Mouse (Mus musculus): ENCODE results near the gene Grid2. TPM values are rescaled to one million over a fixed set of nuclear protein-coding genes. Genes with fewer than 3 reads are reported as not detected.

Grid2 gene
- polyA plus RNA-seq, 1 experiment from 2014 or later, result 3.9 TPM

DNA sequence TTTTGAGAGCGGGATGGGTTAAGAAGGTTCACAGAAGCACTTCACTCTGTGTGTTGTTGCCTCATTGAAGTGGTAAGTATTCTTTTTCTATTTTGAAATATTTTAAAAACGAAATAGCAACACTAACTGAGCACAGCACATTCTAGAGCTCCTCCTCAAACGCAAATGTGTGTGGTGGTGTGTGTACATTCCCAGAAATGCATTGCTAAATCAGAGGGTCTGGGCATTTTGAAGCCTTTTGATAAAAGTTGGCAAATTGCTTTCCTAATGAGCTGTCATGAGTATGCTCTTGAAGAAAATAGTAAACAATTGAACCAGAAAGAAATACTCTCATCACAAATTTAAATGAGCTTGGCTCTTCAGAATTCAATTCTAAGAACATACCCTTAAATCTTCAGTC, 1325.7 kb downstream of the Grid2 start:
- Histone ChIP-seq H3K9ac (replicated peaks) (no peak overlapping the region), H3K4me3 (no peak overlapping the region), H3K4me1 (no peaks in the 10 kb centered on the region), H3K27ac (replicated peaks) (no peak overlapping the region), H3K27me3 (no peaks in the 10 kb centered on the region), H3K36me3 (no peaks in the 10 kb centered on the region), H3K4me2 (replicated peaks) (no peak overlapping the region), H3K9me3 (no peaks in the 10 kb centered on the region)
- no peak for ATAC-seq (replicated peaks)
- 54% methylated on average over 3 of the region's 3 CpGs for WGBS

DNA sequence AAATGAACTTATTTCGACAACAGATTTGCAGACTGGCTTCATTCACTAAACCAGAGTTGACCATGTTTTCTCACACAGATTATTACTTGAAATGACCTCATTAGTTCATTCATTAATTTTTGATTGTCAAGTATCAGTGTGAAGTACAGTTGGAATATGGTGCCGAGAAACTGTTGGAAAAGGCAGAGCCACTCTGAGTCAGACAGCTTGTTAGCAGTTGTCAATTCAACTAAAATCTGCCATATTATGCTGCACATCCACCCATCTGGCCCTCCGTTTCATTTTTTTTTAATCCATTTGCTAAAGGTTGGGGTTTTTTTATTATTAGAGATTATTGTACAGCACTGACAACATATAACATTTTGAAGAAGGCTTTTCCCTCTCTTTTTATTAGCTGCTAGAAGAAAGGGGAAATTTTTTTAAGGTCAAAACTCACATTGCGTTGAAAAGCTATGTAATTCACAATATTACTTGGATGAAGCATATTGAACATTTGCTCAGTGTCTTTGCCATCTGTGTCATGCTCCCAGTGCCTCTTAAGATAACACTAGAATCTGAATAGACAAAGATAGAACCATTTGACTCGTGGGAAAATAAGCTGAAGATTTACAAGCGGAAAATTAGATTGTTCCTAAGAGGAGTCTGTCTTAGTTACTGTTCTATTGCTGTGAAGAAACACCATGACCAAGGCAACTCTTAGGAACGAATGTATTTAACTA, 1333.0 kb downstream of the Grid2 start:
- H3K4me2 ChIP-seq (replicated peaks), result no peak overlapping the region
- no peak overlapping the region for H3K9ac ChIP-seq (replicated peaks)
- H3K27me3 ChIP-seq, result no peaks in the 10 kb centered on the region
- peak overlapping the region; percentile 71 for H3K27ac ChIP-seq (replicated peaks)
- peak; percentile 92 for ATAC-seq (replicated peaks)
- H3K36me3 ChIP-seq, result no peaks in the 10 kb centered on the region
- H3K4me3 ChIP-seq, result no peak overlapping the region
- H3K9me3 ChIP-seq, result no peaks in the 10 kb centered on the region
- H3K4me1 ChIP-seq, result no peaks in the 10 kb centered on the region
- 71% methylated on average over 7 of the region's 7 CpGs for WGBS

DNA sequence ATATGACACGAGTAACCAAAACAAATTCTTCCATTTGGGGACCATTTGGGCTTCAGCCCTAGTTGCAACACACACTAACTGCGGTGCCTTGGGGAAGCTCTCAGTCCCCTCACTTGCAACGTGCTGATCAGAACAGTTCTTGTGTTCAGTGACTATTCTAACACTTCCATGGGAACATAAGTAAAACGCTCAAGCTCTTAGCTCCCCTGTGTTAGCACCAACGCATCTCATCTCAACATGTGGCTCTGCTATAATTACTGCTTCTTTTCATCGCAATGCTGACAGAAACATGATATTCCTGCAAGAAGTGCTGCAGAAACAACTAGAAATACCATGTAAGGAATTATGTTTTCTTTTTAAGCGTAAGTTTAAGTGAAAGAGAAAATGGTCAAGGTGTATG, 1340.6 kb downstream of the Grid2 start:
- H3K27me3 ChIP-seq, result no peaks in the 10 kb centered on the region
- WGBS, result 75% methylated on average over 7 of the region's 7 CpGs
- H3K9me3 ChIP-seq, result no peaks in the 10 kb centered on the region
- ATAC-seq (replicated peaks), result no peak
- H3K4me3 ChIP-seq, result no peak overlapping the region
- no peak overlapping the region for H3K27ac ChIP-seq (replicated peaks)
- H3K36me3 ChIP-seq, result no peaks in the 10 kb centered on the region
- H3K9ac ChIP-seq (replicated peaks), result no peak overlapping the region
- no peaks in the 10 kb centered on the region for H3K4me1 ChIP-seq
- no peak overlapping the region for H3K4me2 ChIP-seq (replicated peaks)

DNA sequence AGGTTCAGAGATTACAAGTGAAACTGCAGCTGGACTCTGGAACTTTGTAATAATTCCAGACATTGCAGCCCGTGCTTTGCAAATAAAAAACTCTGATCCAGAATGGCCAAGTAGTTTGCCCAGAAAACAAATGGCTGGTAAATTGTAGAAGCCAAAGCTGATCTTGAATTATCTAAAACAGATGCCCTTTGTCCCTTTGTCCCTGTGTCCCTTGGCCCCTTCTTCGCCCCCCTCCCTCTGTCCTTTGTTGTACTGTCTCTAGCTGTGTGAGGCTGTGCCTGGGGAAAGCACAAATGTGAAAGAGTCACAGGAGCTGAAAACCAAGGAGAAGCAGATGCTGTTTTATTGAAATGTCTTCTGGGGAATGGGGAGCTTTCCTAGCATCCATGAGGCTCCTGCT, 1341.2 kb downstream of the Grid2 start:
- Histone ChIP-seq H3K4me3 (no peak overlapping the region), H3K4me1 (no peaks in the 10 kb centered on the region), H3K9me3 (no peaks in the 10 kb centered on the region), H3K4me2 (replicated peaks) (no peak overlapping the region), H3K9ac (replicated peaks) (no peak overlapping the region), H3K27me3 (no peaks in the 10 kb centered on the region), H3K36me3 (no peaks in the 10 kb centered on the region), H3K27ac (replicated peaks) (no peak overlapping the region)
- WGBS, result 57% methylated on average over 2 of the region's 2 CpGs
- ATAC-seq (replicated peaks), result no peak

DNA sequence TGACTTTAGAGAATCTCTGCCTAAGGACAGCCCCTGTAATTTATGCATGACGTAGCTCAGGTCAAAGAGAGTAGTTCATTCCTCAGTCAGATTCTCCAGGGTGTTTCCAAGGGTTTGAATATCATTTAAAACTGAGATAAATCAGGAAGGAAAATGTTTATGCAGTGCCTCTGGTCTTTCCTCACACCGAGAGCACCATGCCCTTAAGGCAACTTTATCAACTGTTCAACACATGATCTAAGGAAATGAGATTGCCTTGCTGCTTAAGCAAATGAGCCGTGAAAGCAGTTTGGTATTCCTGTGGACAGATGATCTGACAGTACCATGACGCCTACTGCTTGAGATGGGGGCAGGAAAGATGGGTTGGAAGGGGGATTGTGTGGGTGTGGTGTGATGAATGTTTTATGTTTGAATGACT, 1342.5 kb downstream of the Grid2 start:
- ATAC-seq (replicated peaks), result 0 out of 2 replicates have a peak, but pooled peaks have one; percentile 46
- H3K9me3 ChIP-seq, result no peaks in the 10 kb centered on the region

DNA sequence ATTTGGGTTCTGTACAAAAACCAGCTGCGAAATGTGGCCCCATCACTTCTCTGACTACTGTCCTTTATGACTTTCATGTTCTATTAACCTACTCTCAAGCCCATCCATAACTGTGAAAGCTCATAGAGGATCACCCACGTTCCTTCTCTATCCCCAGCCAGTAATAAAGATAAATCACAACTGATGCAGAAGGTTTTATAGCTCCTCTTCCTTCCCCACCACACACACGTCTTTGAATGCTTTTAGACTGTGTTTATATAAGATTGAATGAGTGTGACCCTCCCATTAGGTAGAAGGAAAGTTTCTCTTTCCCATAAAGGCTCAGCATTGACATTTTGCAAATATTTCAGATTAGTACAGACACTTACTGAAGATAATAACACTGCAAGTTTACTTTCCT, 1350.1 kb downstream of the Grid2 start:
- H3K9ac ChIP-seq (replicated peaks), result no peak overlapping the region
- WGBS, result 79% methylated on average over 3 of the region's 3 CpGs
- no peak for ATAC-seq (replicated peaks)
- H3K27me3 ChIP-seq, result no peaks in the 10 kb centered on the region
- no peak overlapping the region for H3K27ac ChIP-seq (replicated peaks)
- H3K4me1 ChIP-seq, result no peaks in the 10 kb centered on the region
- no peak overlapping the region for H3K4me2 ChIP-seq (replicated peaks)
- no peak overlapping the region for H3K4me3 ChIP-seq
- H3K9me3 ChIP-seq, result no peaks in the 10 kb centered on the region
- no peaks in the 10 kb centered on the region for H3K36me3 ChIP-seq

More for the DNA sequence above, 1342.5 kb downstream of the Grid2 start:
- Histone ChIP-seq H3K4me3 (no peak overlapping the region), H3K4me1 (no peaks in the 10 kb centered on the region), H3K36me3 (no peaks in the 10 kb centered on the region), H3K4me2 (replicated peaks) (no peak overlapping the region), H3K9ac (replicated peaks) (no peak overlapping the region), H3K27ac (replicated peaks) (no peak overlapping the region), H3K27me3 (no peaks in the 10 kb centered on the region)
- WGBS, result 44% methylated on average over 4 of the region's 4 CpGs

DNA sequence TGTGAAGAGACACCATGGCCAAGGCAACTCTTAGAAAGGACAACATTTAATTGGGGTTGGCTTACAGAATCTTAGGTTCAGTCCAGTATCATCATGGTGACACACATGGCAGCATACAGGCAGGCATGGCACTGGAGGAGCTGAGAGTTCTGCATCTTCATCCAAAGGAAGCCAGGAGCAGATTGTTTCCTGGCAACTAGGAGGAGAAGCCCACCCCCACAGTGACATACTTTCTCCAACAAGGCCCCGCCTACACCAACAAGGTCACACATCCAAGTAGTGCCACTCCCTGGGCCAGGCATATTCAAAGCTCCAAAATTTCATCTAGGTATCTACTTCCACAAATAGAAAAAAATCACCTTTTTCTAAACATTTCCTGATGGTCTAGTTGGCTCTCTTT, 1351.4 kb downstream of the Grid2 start:
- Histone ChIP-seq H3K27me3 (no peaks in the 10 kb centered on the region), H3K9me3 (no peaks in the 10 kb centered on the region), H3K36me3 (no peaks in the 10 kb centered on the region), H3K27ac (replicated peaks) (no peak overlapping the region), H3K4me2 (replicated peaks) (no peak overlapping the region), H3K4me1 (no peaks in the 10 kb centered on the region), H3K4me3 (no peak overlapping the region), H3K9ac (replicated peaks) (no peak overlapping the region)
- WGBS, result 92% methylated on average over 1 of the region's 1 CpGs
- no peak for ATAC-seq (replicated peaks)

DNA sequence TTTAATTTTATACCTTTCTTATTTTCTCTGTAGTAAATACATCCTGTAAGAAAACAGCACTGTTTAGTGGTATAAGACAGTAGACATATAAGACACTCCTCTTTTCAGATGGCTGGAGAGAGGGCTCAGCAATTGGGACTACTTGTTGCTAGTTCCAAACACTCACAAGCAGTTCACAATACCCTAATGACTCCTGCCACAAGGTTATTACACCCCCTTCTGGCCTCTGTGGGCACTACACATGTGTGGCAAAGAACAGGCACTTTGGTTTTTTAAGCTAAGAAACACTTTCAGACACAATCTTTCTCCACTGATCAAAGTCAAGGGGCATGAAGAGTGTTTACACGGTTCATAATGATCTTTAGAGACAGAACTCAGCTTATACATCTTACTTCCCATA, 1352.3 kb downstream of the Grid2 start:
- H3K27ac ChIP-seq (replicated peaks), result no peak overlapping the region
- no peaks in the 10 kb centered on the region for H3K4me1 ChIP-seq
- H3K4me3 ChIP-seq, result no peak overlapping the region
- H3K9ac ChIP-seq (replicated peaks), result no peak overlapping the region
- no peaks in the 10 kb centered on the region for H3K27me3 ChIP-seq
- no peak overlapping the region for H3K4me2 ChIP-seq (replicated peaks)
- H3K9me3 ChIP-seq, result no peaks in the 10 kb centered on the region
- no peaks in the 10 kb centered on the region for H3K36me3 ChIP-seq
- ATAC-seq (replicated peaks), result no peak
- WGBS, result 16% methylated on average over 1 of the region's 1 CpGs

DNA sequence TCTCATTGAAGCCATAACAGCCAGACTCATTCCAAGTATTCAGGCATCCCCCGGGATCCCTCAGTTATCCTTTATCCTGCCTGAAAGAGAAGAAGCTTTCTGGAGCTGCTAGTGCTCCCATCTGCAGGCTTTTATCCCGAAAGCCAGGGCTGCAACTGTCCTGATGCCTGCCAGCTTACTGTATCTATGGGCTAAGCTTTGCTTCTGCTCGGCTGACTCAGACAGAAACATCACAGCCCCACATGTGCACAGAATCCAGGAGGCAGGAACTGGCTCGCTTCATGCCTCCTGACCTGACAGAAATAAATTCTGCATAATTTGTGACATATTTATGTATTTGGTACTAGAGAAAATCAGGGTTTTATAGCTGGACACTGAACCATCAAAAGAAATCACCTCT, 1361.2 kb downstream of the Grid2 start:
- Histone ChIP-seq H3K9me3 (no peaks in the 10 kb centered on the region), H3K27me3 (no peaks in the 10 kb centered on the region), H3K9ac (replicated peaks) (no peak overlapping the region), H3K4me3 (no peak overlapping the region), H3K4me1 (peaks cover 6% of the 10 kb centered on the region; the same call in 1 of the 2 replicates), H3K27ac (replicated peaks) (no peak overlapping the region), H3K36me3 (no peaks in the 10 kb centered on the region), H3K4me2 (replicated peaks) (no peak overlapping the region)
- WGBS, result 67% methylated on average over 4 of the region's 4 CpGs
- ATAC-seq (replicated peaks), result no peak

DNA sequence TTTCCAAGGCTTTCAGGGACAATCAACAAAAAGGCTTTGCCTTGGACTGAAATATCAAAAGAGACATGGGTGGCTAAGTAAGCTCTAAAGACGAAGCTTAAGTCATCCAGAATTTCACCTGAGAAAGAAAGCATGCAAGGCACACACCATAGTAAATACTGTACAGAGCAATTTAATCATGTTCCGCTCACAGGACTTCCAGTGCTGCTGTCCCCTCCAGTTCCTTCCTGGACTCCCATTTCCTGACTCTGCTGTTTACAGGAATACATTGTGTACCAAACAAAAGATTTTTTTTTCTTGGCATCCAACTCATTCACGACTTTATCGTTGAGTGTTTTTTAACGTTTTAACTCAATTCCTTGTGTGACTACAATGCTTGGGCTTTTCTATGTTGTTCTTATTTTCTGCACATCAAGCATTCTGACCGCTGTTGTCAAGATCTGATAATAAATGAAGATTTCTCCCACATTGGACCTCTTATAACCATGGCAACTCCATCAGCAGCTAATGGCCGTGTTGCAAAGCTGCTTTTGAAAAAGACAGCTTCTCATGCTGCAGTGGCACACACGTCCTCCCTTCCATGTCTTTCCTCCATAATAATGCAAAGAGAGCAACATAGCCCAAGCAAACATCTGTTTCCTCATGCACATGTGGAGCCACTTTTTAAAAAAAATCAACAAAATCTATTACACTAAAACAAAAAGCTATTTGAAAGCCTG, 1361.9 kb downstream of the Grid2 start:
- 0 out of 2 replicates have a peak, but pooled peaks have one; percentile 58 for ATAC-seq (replicated peaks)
- Histone ChIP-seq H3K9ac (replicated peaks) (no peak overlapping the region), H3K27ac (replicated peaks) (no peak overlapping the region), H3K9me3 (no peaks in the 10 kb centered on the region), H3K4me2 (replicated peaks) (no peak overlapping the region), H3K4me3 (no peak overlapping the region), H3K4me1 (peaks cover 6% of the 10 kb centered on the region; the same call in 1 of the 2 replicates), H3K27me3 (no peaks in the 10 kb centered on the region), H3K36me3 (no peaks in the 10 kb centered on the region)
- 45% methylated on average over 8 of the region's 8 CpGs for WGBS

DNA sequence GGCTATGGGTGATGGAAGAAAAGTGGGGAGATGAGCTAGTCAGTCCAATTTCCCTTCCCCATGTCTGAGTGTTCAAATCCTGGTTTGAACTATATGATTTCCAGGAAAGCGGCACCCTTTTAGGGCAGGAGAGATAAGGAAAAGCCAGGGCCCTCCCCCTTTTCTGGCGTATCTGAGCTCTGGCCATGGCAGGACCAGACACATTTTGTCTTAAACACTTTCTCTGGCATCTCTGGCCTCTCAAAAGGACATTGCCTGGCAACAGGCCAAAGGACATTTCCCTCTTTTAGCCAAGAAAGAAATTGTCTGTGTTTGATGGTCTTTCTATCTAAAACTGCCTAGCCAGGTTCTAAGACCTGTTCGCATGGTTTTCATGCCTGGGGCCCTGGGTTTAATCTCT, 1367.7 kb downstream of the Grid2 start:
- Histone ChIP-seq H3K4me3 (no peak overlapping the region), H3K9ac (replicated peaks) (no peak overlapping the region), H3K4me1 (no peaks in the 10 kb centered on the region), H3K4me2 (replicated peaks) (no peak overlapping the region), H3K36me3 (no peaks in the 10 kb centered on the region), H3K27ac (replicated peaks) (no peak overlapping the region), H3K27me3 (no peaks in the 10 kb centered on the region), H3K9me3 (no peaks in the 10 kb centered on the region)
- ATAC-seq (replicated peaks), result no peak
- WGBS, result 58% methylated on average over 3 of the region's 3 CpGs

DNA sequence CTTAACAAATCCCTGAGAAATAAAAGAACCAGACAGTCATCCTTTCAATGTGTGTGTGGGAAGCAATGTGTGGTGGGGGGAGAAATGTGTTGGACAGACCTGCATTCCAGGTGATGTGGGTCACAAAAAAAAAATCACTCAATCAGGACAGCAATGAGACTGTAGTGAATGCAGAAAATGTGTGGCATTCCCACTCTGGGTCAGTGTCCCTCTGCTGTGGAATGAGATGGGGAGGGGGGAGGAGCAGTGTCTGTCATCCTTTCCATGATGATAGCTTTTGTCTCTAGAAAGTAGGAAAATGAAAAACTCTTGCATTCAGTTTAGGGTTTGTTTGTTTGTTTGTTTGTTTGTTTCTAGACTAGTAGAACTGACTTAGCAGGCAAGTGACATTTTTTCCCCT, 1392.0 kb downstream of the Grid2 start:
- H3K27ac ChIP-seq (replicated peaks), result no peak overlapping the region
- H3K4me2 ChIP-seq (replicated peaks), result no peak overlapping the region
- H3K27me3 ChIP-seq, result no peaks in the 10 kb centered on the region
- ATAC-seq (replicated peaks), result no peak
- H3K4me1 ChIP-seq, result peaks cover 6% of the 10 kb centered on the region; the same call in 1 of the 2 replicates
- no peak overlapping the region for H3K4me3 ChIP-seq
- no peak overlapping the region for H3K9ac ChIP-seq (replicated peaks)
- H3K36me3 ChIP-seq, result no peaks in the 10 kb centered on the region
- H3K9me3 ChIP-seq, result no peaks in the 10 kb centered on the region

Data from forebrain, embryonic 15.5 days (tissue).